2 mouse cellular contexts compared by ENCODE assay signal in the genomic region with DNA sequence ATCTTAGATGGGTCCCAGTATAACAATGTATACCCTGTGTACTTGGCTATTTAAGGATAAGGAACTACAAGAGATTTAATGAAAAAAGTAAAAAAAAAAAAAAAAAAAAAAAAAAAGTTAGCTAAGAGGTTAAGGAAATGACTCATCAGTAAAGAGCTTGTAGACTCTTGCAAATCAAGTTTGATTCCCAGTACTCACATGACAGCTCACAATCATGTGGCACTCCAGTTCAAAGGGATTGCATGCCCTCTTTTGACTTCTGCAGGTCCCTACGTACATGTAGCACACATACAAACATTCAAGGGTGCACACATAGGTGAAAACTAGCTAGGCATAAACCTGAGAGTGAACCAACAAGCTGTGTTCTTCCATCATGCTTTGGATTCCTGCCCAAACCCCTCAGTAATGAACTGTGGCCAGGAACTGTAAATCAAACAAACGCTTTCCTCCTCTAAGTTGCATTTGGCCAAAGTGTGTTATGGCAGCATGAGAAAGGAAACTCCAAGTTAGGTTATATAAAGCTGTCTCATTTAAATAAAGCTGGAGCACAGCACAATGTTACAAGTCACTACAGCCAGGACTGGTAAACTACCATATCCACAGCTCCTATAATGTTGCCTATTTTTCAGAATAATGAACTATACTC.
A peak's percentile ranks its signal among the peaks of the same experiment; 100 is the strongest.
TF ChIP-seq lines count a peak whose summit lies in the region.

No protein-coding gene starts in this region.

TF ChIP-seq in C2C12, 6 proteins besides CTCF, POLR2A, EP300 and RAD21 (continued from another document):
- TF ChIP-seq MYOG (IDR thresholded peaks at IDR 0.05; ENCODE audit: control insufficient read depth, extremely low read depth, insufficient read length) (no peak), MYOD1 (IDR thresholded peaks at IDR 0.05; ENCODE audit: control insufficient read depth, insufficient read length, low read depth) (no peak), MAX (IDR thresholded peaks at IDR 0.05) (no peak), CEBPB (IDR thresholded peaks at IDR 0.05; ENCODE audit: low read depth) (no peak), FOSL1 (IDR thresholded peaks at IDR 0.05; ENCODE audit: insufficient read depth, low read length, poor library complexity, severe bottlenecking) (no peak)
TF ChIP-seq in C2C12: peak in this region for 1.

TF ChIP-seq in MEL, 35 proteins besides CTCF, POLR2A, EP300 and RAD21:
- no peak for TF ChIP-seq KAT2A (conservative IDR thresholded peaks at IDR 0.05; ENCODE audit: low read depth, low read length)
- TF ChIP-seq HCFC1 (IDR thresholded peaks at IDR 0.05; ENCODE audit: low read depth, low read length) = no peak
- TF ChIP-seq ZC3H11A (IDR thresholded peaks at IDR 0.05; ENCODE audit: low read depth, low read length) = no peak
- peak; percentile 37; the same call in 1 of the 2 replicates for TF ChIP-seq MYC (IDR thresholded peaks at IDR 0.05; ENCODE audit: low read depth, low read length)
- no peak for TF ChIP-seq CHD1 (IDR thresholded peaks at IDR 0.05; ENCODE audit: low read depth, low read length)
- TF ChIP-seq ETS1 (IDR thresholded peaks at IDR 0.05; ENCODE audit: low read depth, low read length) = peak; percentile 63
- TF ChIP-seq E2F4 (IDR thresholded peaks at IDR 0.05; ENCODE audit: borderline replicate concordance, low read depth, low read length) = no peak
- TF ChIP-seq MXI1 (IDR thresholded peaks at IDR 0.05; ENCODE audit: low read depth, low read length) = no peak
- peak; percentile 96 for TF ChIP-seq ZNF384 (IDR thresholded peaks at IDR 0.05; ENCODE audit: low read depth, low read length)
- TF ChIP-seq USF1 (IDR thresholded peaks at IDR 0.05; ENCODE audit: low read depth, low read length) = peak; percentile 81; the same call in 1 of the 2 replicates
- TF ChIP-seq MEF2A (IDR thresholded peaks at IDR 0.05; ENCODE audit: extremely low read depth, insufficient replicate concordance, low read depth, low read length, poor library complexity, severe bottlenecking) = no peak
- no peak for TF ChIP-seq CHD2 (IDR thresholded peaks at IDR 0.05; ENCODE audit: low read length)
- 0 out of 4 replicates have a peak, but pooled peaks of 1 of the 2 experiments have one; percentile 34 for TF ChIP-seq USF2 (IDR thresholded peaks at IDR 0.05; ENCODE audit: borderline replicate concordance in 1 of 2, insufficient read depth in 1 of 2, low read depth in 1 of 2, low read length in 2 of 2)
- no peak for TF ChIP-seq ELF1 (IDR thresholded peaks at IDR 0.05; ENCODE audit: low read depth, low read length)
- no peak for TF ChIP-seq MAZ (IDR thresholded peaks at IDR 0.05; ENCODE audit: low read depth, low read length)
- no peak for TF ChIP-seq GABPA (IDR thresholded peaks at IDR 0.05; ENCODE audit: low read depth, low read length)
- 0 out of 2 replicates have a peak, but pooled peaks have one; percentile 16 for TF ChIP-seq SIN3A (IDR thresholded peaks at IDR 0.05; ENCODE audit: low read length)
- TF ChIP-seq NRF1 (IDR thresholded peaks at IDR 0.05; ENCODE audit: insufficient read depth, low read depth, low read length, poor library complexity, severe bottlenecking) = no peak
- no peak for TF ChIP-seq SMC3 (IDR thresholded peaks at IDR 0.05; ENCODE audit: low read depth, low read length)
- no peak for TF ChIP-seq TAL1 (IDR thresholded peaks at IDR 0.05; ENCODE audit: low read length)
- no peak for TF ChIP-seq GATA1 (IDR thresholded peaks at IDR 0.05; ENCODE audit: low read depth, low read length)
- peak; percentile 66; the same call in 1 of the 2 replicates for TF ChIP-seq BHLHE40 (IDR thresholded peaks at IDR 0.05; ENCODE audit: borderline replicate concordance, low read depth, low read length)
- TF ChIP-seq RCOR1 (IDR thresholded peaks at IDR 0.05; ENCODE audit: low read depth, low read length) = peak; percentile 73; the same call in 1 of the 2 replicates
- no peak for TF ChIP-seq NELFE (IDR thresholded peaks at IDR 0.05; ENCODE audit: low read depth, low read length)
- no peak for TF ChIP-seq TBP (IDR thresholded peaks at IDR 0.05; ENCODE audit: low read depth, low read length)
- no peak; the same call in 1 of the 2 replicates for TF ChIP-seq MAFK (IDR thresholded peaks at IDR 0.05; ENCODE audit: borderline replicate concordance, low read depth, low read length)
- no peak for TF ChIP-seq TCF12 (IDR thresholded peaks at IDR 0.05; ENCODE audit: low read depth, low read length)
- no peak for TF ChIP-seq ZMIZ1 (IDR thresholded peaks at IDR 0.05; ENCODE audit: low read depth, low read length)
- TF ChIP-seq UBTF (IDR thresholded peaks at IDR 0.05; ENCODE audit: borderline replicate concordance, insufficient read depth, low read depth, low read length) = no peak
- no peak for TF ChIP-seq ZKSCAN1 (IDR thresholded peaks at IDR 0.05; ENCODE audit: low read depth, low read length)
- no peak for TF ChIP-seq MYB (IDR thresholded peaks at IDR 0.05; ENCODE audit: low read depth, low read length)
- peak; percentile 78; the same call in 1 of the 2 replicates for TF ChIP-seq JUND (IDR thresholded peaks at IDR 0.05; ENCODE audit: low read depth, low read length)
- peak; percentile 28; the same call in 1 of the 2 replicates for TF ChIP-seq MAX (IDR thresholded peaks at IDR 0.05; ENCODE audit: low read length)
- no peak for TF ChIP-seq POLR2AphosphoS2 (IDR thresholded peaks at IDR 0.05; ENCODE audit: low read length)
- no peak for TF ChIP-seq POLR2AphosphoS5 (IDR thresholded peaks at IDR 0.05; ENCODE audit: borderline replicate concordance, low read depth, low read length)
